Mouse (Mus musculus) brain, adult 2 months (tissue): Measurements from ENCODE around the gene Olfr168.
"Not testable (repeated sequence)": the region's sequence is repeated elsewhere in the genome, so short reads cannot be mapped to it uniquely, and the experiment has no call there.

ENCODE experiments used
- DNase-seq: peaks from one replicate; pipeline ENCODE4 v3.0.0; 2011; ENCODE audit warnings: low read depth, low spot score

Olfr168 gene

GRCm38 (mm10) chr16:19535455-19535854 lies at the start of gene Olfr168:
Gene Olfr168, minus strand, starts transcription at chr16:19535555.
- no peak for DNase-seq

- not testable (repeated sequence) for DNase-seq
These were observed 36.4 kb upstream of the Olfr168 start, which contains the start of gene Olfr169 for GRCm38 (mm10) chr16:19571709-19572108. Gene Olfr169, minus strand, starts transcription at chr16:19571809.

GRCm38 (mm10) chr16:19553429-19553828 lies 18.1 kb upstream of the Olfr168 start:
- not testable (repeated sequence) for DNase-seq

GRCm38 (mm10) chr16:19552246-19552645 lies 16.9 kb upstream of the Olfr168 start:
- not testable (repeated sequence) for DNase-seq

- DNase-seq, result no peak
These were observed 13.2 kb downstream of the Olfr168 start, which contains the start of gene Olfr167 for GRCm38 (mm10) chr16:19522166-19522565. Gene Olfr167, minus strand, starts transcription at chr16:19522266.

- no peak for DNase-seq
These were observed 52.0 kb downstream of the Olfr168 start, which contains the start of gene Olfr166 for GRCm38 (mm10) chr16:19483394-19483793. Gene Olfr166, plus strand, starts transcription at chr16:19483694.
